8 mouse cellular contexts compared by ENCODE assay signal in genomic region chr5:99976334-99976955, GRCm38 (mm10). TPM values are rescaled to one million over a fixed set of nuclear protein-coding genes. Genes with fewer than 3 reads are reported as not detected.
DNase-seq lines count a peak whose midpoint lies in the region; ATAC-seq and TF ChIP-seq lines count a peak whose summit lies in the region.

No protein-coding gene starts in this region.

- DNase-seq in heart, embryonic 10.5 days (ENCODE audit: low spot score): no peak
- no peak for DNase-seq in heart, postnatal 36 days
- DNase-seq in MEL (ENCODE audit: low read depth, low spot score): peak; percentile 71
- no peak for DNase-seq in liver, embryonic 14.5 days (ENCODE audit: low read depth in 3 of 3, low spot score in 3 of 3)
- no peak for DNase-seq in right cerebral cortex, postnatal 25 days
- DNase-seq in gastrocnemius, postnatal 4 days (ENCODE audit: low spot score in 2 of 2): no peak

- no peaks in the 10 kb centered on the region for H3K27me3 ChIP-seq in heart, embryonic 10.5 days (ENCODE audit: insufficient read depth, poor library complexity, severe bottlenecking)
- no peaks in the 10 kb centered on the region for H3K27me3 ChIP-seq in MEL (ENCODE audit: control insufficient read depth in 1 of 2, insufficient read depth in 2 of 2, low read length in 2 of 2)
- no peaks in the 10 kb centered on the region for H3K27me3 ChIP-seq in forebrain, embryonic 16.5 days (replicated peaks; ENCODE audit: control insufficient read depth, insufficient read depth, low read length)
- H3K27me3 ChIP-seq in liver, embryonic 14.5 days (ENCODE audit: control insufficient read depth, insufficient read depth, low read length): no peaks in the 10 kb centered on the region

- TF ChIP-seq RAD21 in MEL (IDR thresholded peaks at IDR 0.05; ENCODE audit: low read depth, low read length): no peak

- no peak for ATAC-seq in forebrain, embryonic 16.5 days
- ATAC-seq in liver, embryonic 14.5 days (ENCODE audit: insufficient read depth): no peak
- ATAC-seq in megakaryocyte progenitor cell, adult 5-6 weeks (replicated peaks; ENCODE audit: poor library complexity): no peak

- H3K27ac ChIP-seq in heart, embryonic 10.5 days: peak overlapping the region; percentile 100; the same call in 1 of the 2 replicates
- H3K27ac ChIP-seq in MEL (ENCODE audit: control insufficient read depth, low read depth, low read length): no peak overlapping the region; the same call in 1 of the 2 replicates
- no peak overlapping the region for H3K27ac ChIP-seq in forebrain, embryonic 16.5 days (ENCODE audit: low read length)
- H3K27ac ChIP-seq in liver, embryonic 14.5 days: peak overlapping the region; percentile 84; the same call in 1 of the 2 replicates

- H3K36me3 ChIP-seq in heart, embryonic 10.5 days: peaks cover 11% of the 10 kb centered on the region; the same call in 1 of the 2 replicates
- H3K36me3 ChIP-seq in MEL (ENCODE audit: control insufficient read depth in 1 of 2, insufficient read depth in 2 of 2, low read length in 2 of 2): peaks cover 33 to 47% of the 10 kb centered on the region in 2 experiments
- H3K36me3 ChIP-seq in forebrain, embryonic 16.5 days (ENCODE audit: control insufficient read depth, insufficient read depth): no peaks in the 10 kb centered on the region
- peaks cover 19% of the 10 kb centered on the region for H3K36me3 ChIP-seq in liver, embryonic 14.5 days (replicated peaks; ENCODE audit: control insufficient read depth, insufficient read depth, low read depth)

- H3K4me3 ChIP-seq in heart, embryonic 10.5 days: peak overlapping the region; percentile 98
- peak overlapping the region; percentile 92 to 96 for H3K4me3 ChIP-seq in MEL (ENCODE audit: control insufficient read depth in 1 of 2, insufficient read depth in 1 of 2, low read depth in 2 of 2, low read length in 2 of 2)
- H3K4me3 ChIP-seq in forebrain, embryonic 16.5 days (replicated peaks; ENCODE audit: low read length): peak overlapping the region; percentile 69
- peak overlapping the region; percentile 76 to 99 for H3K4me3 ChIP-seq in liver, embryonic 14.5 days (ENCODE audit: insufficient read depth in 1 of 2, low read depth in 2 of 2, low read length in 2 of 2)

- H3K4me1 ChIP-seq in heart, embryonic 10.5 days: peaks cover 24% of the 10 kb centered on the region; the same call in 1 of the 2 replicates
- H3K4me1 ChIP-seq in MEL (ENCODE audit: control insufficient read depth in 1 of 2, insufficient read depth in 2 of 2, low read length in 2 of 2): peaks cover 18 to 21% of the 10 kb centered on the region in 2 experiments
- peaks cover 31% of the 10 kb centered on the region for H3K4me1 ChIP-seq in forebrain, embryonic 16.5 days (replicated peaks; ENCODE audit: control insufficient read depth, insufficient read depth, low read length)
- H3K4me1 ChIP-seq in liver, embryonic 14.5 days (replicated peaks; ENCODE audit: control insufficient read depth in 2 of 2, insufficient read depth in 2 of 2, low read length in 1 of 2): peaks cover 11 to 13% of the 10 kb centered on the region in 2 experiments

- H3K4me2 ChIP-seq in forebrain, embryonic 16.5 days (ENCODE audit: low read length): peak overlapping the region; percentile 78
- peak overlapping the region; percentile 88 for H3K4me2 ChIP-seq in liver, embryonic 14.5 days (ENCODE audit: low read depth)

- 17% methylated on average over 8 of the region's 8 CpGs for WGBS in heart, embryonic 10.5 days
- WGBS in forebrain, embryonic 16.5 days: 2% methylated on average over 8 of the region's 8 CpGs
- WGBS in liver, embryonic 14.5 days (ENCODE audit: insufficient replicate concordance): 11% methylated on average over 8 of the region's 8 CpGs

- TF ChIP-seq CTCF in MEL (IDR thresholded peaks at IDR 0.05 in 2 of 3, conservative IDR thresholded peaks at IDR 0.05 in 1 of 3; ENCODE audit: control insufficient read depth in 1 of 3, insufficient read depth in 1 of 3, low read depth in 2 of 3, low read length in 3 of 3, poor library complexity in 1 of 3, severe bottlenecking in 1 of 3): no peak
- no peak for TF ChIP-seq CTCF in liver, embryonic 14.5 days (IDR thresholded peaks at IDR 0.05; ENCODE audit: low read depth)

- intact Hi-C loops in heart, postnatal 36 days (cut with DNase I): loop anchor here (5.0 to 10.0 kb wide), 3 partner anchors 441 to 724 kb away; partner anchors contain the start of genes Lin54 and Sec31a

- TF ChIP-seq EP300 in MEL (IDR thresholded peaks at IDR 0.05; ENCODE audit: low read depth in 1 of 2, low read length in 2 of 2): no peak
- no peak for TF ChIP-seq EP300 in liver, embryonic 14.5 days (IDR thresholded peaks at IDR 0.05; ENCODE audit: low read depth)

- TF ChIP-seq POLR2A in MEL (IDR thresholded peaks at IDR 0.05; ENCODE audit: control insufficient read depth in 1 of 2, insufficient read depth in 1 of 2, low read depth in 1 of 2, low read length in 2 of 2, poor library complexity in 1 of 2): no peak

- H3K79me2 ChIP-seq in MEL (ENCODE audit: control insufficient read depth, insufficient read depth, low read length, poor library complexity): peaks cover 66% of the 10 kb centered on the region

- H3K9me3 ChIP-seq in heart, embryonic 10.5 days: no peaks in the 10 kb centered on the region
- H3K9me3 ChIP-seq in MEL (replicated peaks; ENCODE audit: insufficient read depth, low read length): no peaks in the 10 kb centered on the region
- H3K9me3 ChIP-seq in forebrain, embryonic 16.5 days (ENCODE audit: control insufficient read depth, low read length): no peaks in the 10 kb centered on the region
- no peaks in the 10 kb centered on the region for H3K9me3 ChIP-seq in liver, embryonic 14.5 days (ENCODE audit: control insufficient read depth, low read length)

- H3K9ac ChIP-seq in MEL (ENCODE audit: control insufficient read depth, low read depth, low read length, poor library complexity, severe bottlenecking): peak overlapping the region; percentile 100
- H3K9ac ChIP-seq in forebrain, embryonic 16.5 days (replicated peaks; ENCODE audit: low read depth, low read length): peak overlapping the region; percentile 15; the same call in 1 of the 2 replicates
- H3K9ac ChIP-seq in liver, embryonic 14.5 days (replicated peaks): peak overlapping the region; percentile 98

TF ChIP-seq in MEL, 35 proteins besides CTCF, POLR2A, EP300 and RAD21:
- no peak for TF ChIP-seq TCF12 (IDR thresholded peaks at IDR 0.05; ENCODE audit: low read depth, low read length)
- no peak for TF ChIP-seq ZMIZ1 (IDR thresholded peaks at IDR 0.05; ENCODE audit: low read depth, low read length)
- TF ChIP-seq MAX (IDR thresholded peaks at IDR 0.05; ENCODE audit: low read length): no peak
- 0 out of 2 replicates have a peak, but pooled peaks have one; percentile 40 for TF ChIP-seq SIN3A (IDR thresholded peaks at IDR 0.05; ENCODE audit: low read length)
- no peak for TF ChIP-seq SMC3 (IDR thresholded peaks at IDR 0.05; ENCODE audit: low read depth, low read length)
- no peak for TF ChIP-seq KAT2A (conservative IDR thresholded peaks at IDR 0.05; ENCODE audit: low read depth, low read length)
- peak; percentile 70; the same call in 1 of the 2 replicates for TF ChIP-seq CHD1 (IDR thresholded peaks at IDR 0.05; ENCODE audit: low read depth, low read length)
TF ChIP-seq in MEL: peak in this region for 2.

RNA-seq across cellular contexts. Expression of gene Hnrnpd, which starts 2.3 kb away (rescaled TPM):
- polyA plus RNA-seq in heart, embryonic 10.5 days (2016; fragmentation: Nextera tagmentation; extraction: Ambion mirVana): 139 and 334 TPM in 2 replicates
- total RNA-seq in heart, postnatal 36 days (2021): 10 to 100 TPM; 69.5 to 86.9 TPM
- 55.4 and 70.6 TPM in 2 replicates for total RNA-seq in MEL (2012; rRNA removed)
- polyA plus RNA-seq in MEL (2012; ENCODE audit: insufficient read depth in 1 of 2, insufficient read length in 2 of 2, low read depth in 1 of 2, low replicate concordance in 2 of 2, missing spikeins in 1 of 2): 100 to 1,000 TPM in 1 of 2 experiments, not detected in 1; 796 TPM
- 164 and 187 TPM in 2 replicates for polyA plus RNA-seq in forebrain, embryonic 16.5 days (2015; fragmentation: Nextera tagmentation; extraction: Ambion mirVana)
- 68.1 and 157 TPM in 2 replicates for polyA plus RNA-seq in liver, embryonic 14.5 days (2012; rRNA removed)
- 62.4 and 64.4 TPM in 2 replicates for polyA plus RNA-seq in liver, embryonic 14.5 days (2014; fragmentation: Nextera tagmentation; extraction: Ambion mirVana)
- 378 and 387 TPM in 2 replicates for total RNA-seq in megakaryocyte progenitor cell, adult 5-6 weeks (2015)
- total RNA-seq in megakaryocyte progenitor cell, adult 5-6 weeks (2017): 92.7 and 143 TPM in 2 replicates
- 100 to 1,000 TPM; 214 to 238 TPM for total RNA-seq in gastrocnemius, postnatal 4 days (2021)

RNA-seq across cellular contexts. Expression of gene 4930524J08Rik, which starts 2.4 kb away (rescaled TPM):
- polyA plus RNA-seq in heart, embryonic 10.5 days (2016; fragmentation: Nextera tagmentation; extraction: Ambion mirVana): 1.1 and 1.3 TPM in 2 replicates
- under 1 TPM in 1 of 2 experiments, not detected in 1; 0.79 TPM for total RNA-seq in heart, postnatal 36 days (2021)
- 1.0 and 1.1 TPM in 2 replicates for total RNA-seq in MEL (2012; rRNA removed)
- 1 to 10 TPM in 1 of 2 experiments, not detected in 1; 6.7 TPM for polyA plus RNA-seq in MEL (2012; ENCODE audit: insufficient read depth in 1 of 2, insufficient read length in 2 of 2, low read depth in 1 of 2, low replicate concordance in 2 of 2, missing spikeins in 1 of 2)
- 2.2 and 3.1 TPM in 2 replicates for polyA plus RNA-seq in forebrain, embryonic 16.5 days (2015; fragmentation: Nextera tagmentation; extraction: Ambion mirVana)
- polyA plus RNA-seq in liver, embryonic 14.5 days (2012; rRNA removed): 1.5 and 2.3 TPM in 2 replicates
- polyA plus RNA-seq in liver, embryonic 14.5 days (2014; fragmentation: Nextera tagmentation; extraction: Ambion mirVana): 0.25 and 0.47 TPM in 2 replicates
- total RNA-seq in megakaryocyte progenitor cell, adult 5-6 weeks (2015): 0.98 and 1.2 TPM in 2 replicates
- 1.9 TPM in 1 of 2 replicates, not detected in the other for total RNA-seq in megakaryocyte progenitor cell, adult 5-6 weeks (2017)
- total RNA-seq in gastrocnemius, postnatal 4 days (2021): 1 to 10 TPM; 2.6 to 2.8 TPM

Comparison
In these comparisons a context has a peak if more than half of its experiments do, and no peak if none do; other contexts are left out.
1. H3K27ac ChIP-seq: peak in heart, embryonic 10.5 days (single experiment) and liver, embryonic 14.5 days (single experiment); none in MEL (single experiment) and forebrain, embryonic 16.5 days (single experiment).
2. H3K9ac ChIP-seq: peak in every context shown above with its lines; median percentile 100 in MEL; 98 in liver, embryonic 14.5 days; 15 in forebrain, embryonic 16.5 days.
3. Peak in every context shown above with its lines, with median percentiles within 50 percentile points of each other: H3K4me3 ChIP-seq.